Mouse (Mus musculus): ENCODE measurements around the gene Fam13c. TPM values are rescaled to one million over a fixed set of nuclear protein-coding genes. Genes with fewer than 3 reads are reported as not detected.
"Not testable (repeated sequence)": the region's sequence is repeated elsewhere in the genome, so short reads cannot be mapped to it uniquely, and the experiment has no call there.

Gene Fam13c
- polyA plus RNA-seq, 1 experiment from 2014 or later, result 11.9 TPM

GRCm38 (mm10) chr10:70428121-70428662 lies 12.1 kb upstream of the Fam13c start:
- no peak for DNase-seq (ENCODE audit: low spot score)
- H3K9me3 ChIP-seq (ENCODE audit: control insufficient read depth, low read length), result no peaks in the 10 kb centered on the region
- H3K9ac ChIP-seq (ENCODE audit: low read length), result no peak overlapping the region
- H3K27ac ChIP-seq (ENCODE audit: low read depth, low read length), result no peak overlapping the region
- H3K27me3 ChIP-seq (ENCODE audit: control insufficient read depth, insufficient read depth, low read length), result no peaks in the 10 kb centered on the region
- 90% methylated on average over 5 of the region's 5 CpGs for WGBS
- no peak overlapping the region for H3K4me2 ChIP-seq (ENCODE audit: low read depth)
- H3K4me3 ChIP-seq (ENCODE audit: low read depth, low read length), result no peak overlapping the region
- no peaks in the 10 kb centered on the region for H3K36me3 ChIP-seq (ENCODE audit: control insufficient read depth, insufficient read depth, low read length)
- no peaks in the 10 kb centered on the region for H3K4me1 ChIP-seq (ENCODE audit: control insufficient read depth, insufficient read depth, low read length)
- no peak for ATAC-seq (ENCODE audit: insufficient read depth, low FRiP score, low TSS enrichment)

- Histone ChIP-seq H3K27me3 (ENCODE audit: control insufficient read depth, insufficient read depth, low read length) (no peaks in the 10 kb centered on the region), H3K4me3 (ENCODE audit: low read depth, low read length) (no peak overlapping the region), H3K9ac (ENCODE audit: low read length) (no peak overlapping the region), H3K27ac (ENCODE audit: low read depth, low read length) (no peak overlapping the region), H3K4me1 (ENCODE audit: control insufficient read depth, insufficient read depth, low read length) (no peaks in the 10 kb centered on the region), H3K9me3 (ENCODE audit: control insufficient read depth, low read length) (no peaks in the 10 kb centered on the region), H3K36me3 (ENCODE audit: control insufficient read depth, insufficient read depth, low read length) (no peaks in the 10 kb centered on the region), H3K4me2 (ENCODE audit: low read depth) (no peak overlapping the region)
- ATAC-seq (ENCODE audit: insufficient read depth, low FRiP score, low TSS enrichment), result no peak
- DNase-seq (ENCODE audit: low spot score), result no peak
- WGBS, result 95% methylated on average over 9 of the region's 9 CpGs
Measured at GRCm38 (mm10) chr10:70429341-70429740, 10.9 kb upstream of the Fam13c start.

GRCm38 (mm10) chr10:70433334-70433733 lies 6.9 kb upstream of the Fam13c start:
- no peak overlapping the region for H3K4me3 ChIP-seq (ENCODE audit: low read depth, low read length)
- no peaks in the 10 kb centered on the region for H3K4me1 ChIP-seq (ENCODE audit: control insufficient read depth, insufficient read depth, low read length)
- ATAC-seq (ENCODE audit: insufficient read depth, low FRiP score, low TSS enrichment) (no peak), DNase-seq (ENCODE audit: low spot score) (no peak)
- H3K36me3 ChIP-seq (ENCODE audit: control insufficient read depth, insufficient read depth, low read length), result no peaks in the 10 kb centered on the region
- no peaks in the 10 kb centered on the region for H3K27me3 ChIP-seq (ENCODE audit: control insufficient read depth, insufficient read depth, low read length)
- H3K9ac ChIP-seq (ENCODE audit: low read length), result no peak overlapping the region
- H3K9me3 ChIP-seq (ENCODE audit: control insufficient read depth, low read length), result no peaks in the 10 kb centered on the region
- H3K4me2 ChIP-seq (ENCODE audit: low read depth), result no peak overlapping the region
- no peak overlapping the region for H3K27ac ChIP-seq (ENCODE audit: low read depth, low read length)
- WGBS, result 91% methylated on average over 3 of the region's 3 CpGs

- DNase-seq (ENCODE audit: low spot score); H3K27ac ChIP-seq (ENCODE audit: low read depth, low read length); ATAC-seq (ENCODE audit: insufficient read depth, low FRiP score, low TSS enrichment); H3K4me2 ChIP-seq (ENCODE audit: low read depth); H3K9ac ChIP-seq (ENCODE audit: low read length); H3K36me3 ChIP-seq (ENCODE audit: control insufficient read depth, insufficient read depth, low read length); H3K4me1 ChIP-seq (ENCODE audit: control insufficient read depth, insufficient read depth, low read length); H3K27me3 ChIP-seq (ENCODE audit: control insufficient read depth, insufficient read depth, low read length); H3K9me3 ChIP-seq (ENCODE audit: control insufficient read depth, low read length); H3K4me3 ChIP-seq (ENCODE audit: low read depth, low read length): not testable (repeated sequence)
- 86% methylated on average over 5 of the region's 5 CpGs for WGBS
Measured at GRCm38 (mm10) chr10:70433736-70434135, 6.5 kb upstream of the Fam13c start.

GRCm38 (mm10) chr10:70436656-70437055 lies 3.6 kb upstream of the Fam13c start:
- Histone ChIP-seq H3K9ac (ENCODE audit: low read length) (no peak overlapping the region), H3K4me3 (ENCODE audit: low read depth, low read length) (no peak overlapping the region), H3K9me3 (ENCODE audit: control insufficient read depth, low read length) (no peaks in the 10 kb centered on the region), H3K4me1 (ENCODE audit: control insufficient read depth, insufficient read depth, low read length) (peaks cover 8% of the 10 kb centered on the region), H3K27me3 (ENCODE audit: control insufficient read depth, insufficient read depth, low read length) (no peaks in the 10 kb centered on the region), H3K27ac (ENCODE audit: low read depth, low read length) (no peak overlapping the region), H3K36me3 (ENCODE audit: control insufficient read depth, insufficient read depth, low read length) (no peaks in the 10 kb centered on the region), H3K4me2 (ENCODE audit: low read depth) (no peak overlapping the region)
- WGBS, result 88% methylated on average over 4 of the region's 4 CpGs
- ATAC-seq (ENCODE audit: insufficient read depth, low FRiP score, low TSS enrichment), result no peak
- no peak for DNase-seq (ENCODE audit: low spot score)

GRCm38 (mm10) chr10:70437289-70437688 lies 3.0 kb upstream of the Fam13c start:
- no peak for DNase-seq (ENCODE audit: low spot score)
- WGBS, result 86% methylated on average over 5 of the region's 5 CpGs

GRCm38 (mm10) chr10:70440639-70441461 lies 569 bp downstream of the Fam13c start:
- whole genome bisulfite sequencing, result under 1% methylated on average over 44 of the region's 44 CpGs
- Histone ChIP-seq H3K36me3 (ENCODE audit: control insufficient read depth, insufficient read depth, low read length) (no peaks in the 10 kb centered on the region), H3K9me3 (ENCODE audit: control insufficient read depth, low read length) (no peaks in the 10 kb centered on the region), H3K4me3 (ENCODE audit: low read depth, low read length) (peak overlapping the region; percentile 59), H3K4me1 (ENCODE audit: control insufficient read depth, insufficient read depth, low read length) (peaks cover 9% of the 10 kb centered on the region), H3K4me2 (ENCODE audit: low read depth) (peak overlapping the region; percentile 87), H3K27me3 (ENCODE audit: control insufficient read depth, insufficient read depth, low read length) (no peaks in the 10 kb centered on the region), H3K27ac (ENCODE audit: low read depth, low read length) (peak overlapping the region; percentile 90), H3K9ac (ENCODE audit: low read length) (peak overlapping the region; percentile 88)
- peak; percentile 84 for DNase-seq (ENCODE audit: low spot score)
- ATAC-seq (ENCODE audit: insufficient read depth, low FRiP score, low TSS enrichment), result peak; percentile 91

More at GRCm38 (mm10) chr10:70437289-70437688, 3.0 kb upstream of the Fam13c start:
- Histone ChIP-seq H3K27ac (ENCODE audit: low read depth, low read length) (no peak overlapping the region), H3K27me3 (ENCODE audit: control insufficient read depth, insufficient read depth, low read length) (no peaks in the 10 kb centered on the region), H3K4me1 (ENCODE audit: control insufficient read depth, insufficient read depth, low read length) (peaks cover 9% of the 10 kb centered on the region), H3K9me3 (ENCODE audit: control insufficient read depth, low read length) (no peaks in the 10 kb centered on the region), H3K9ac (ENCODE audit: low read length) (no peak overlapping the region), H3K4me2 (ENCODE audit: low read depth) (no peak overlapping the region), H3K4me3 (ENCODE audit: low read depth, low read length) (no peak overlapping the region), H3K36me3 (ENCODE audit: control insufficient read depth, insufficient read depth, low read length) (no peaks in the 10 kb centered on the region)
- no peak for ATAC-seq (ENCODE audit: insufficient read depth, low FRiP score, low TSS enrichment)

- Histone ChIP-seq H3K27me3 (ENCODE audit: control insufficient read depth, insufficient read depth, low read length) (no peaks in the 10 kb centered on the region), H3K4me2 (ENCODE audit: low read depth) (peak overlapping the region; percentile 87), H3K4me3 (ENCODE audit: low read depth, low read length) (no peak overlapping the region), H3K36me3 (ENCODE audit: control insufficient read depth, insufficient read depth, low read length) (no peaks in the 10 kb centered on the region), H3K27ac (ENCODE audit: low read depth, low read length) (no peak overlapping the region), H3K9ac (ENCODE audit: low read length) (no peak overlapping the region), H3K9me3 (ENCODE audit: control insufficient read depth, low read length) (no peaks in the 10 kb centered on the region), H3K4me1 (ENCODE audit: control insufficient read depth, insufficient read depth, low read length) (peaks cover 9% of the 10 kb centered on the region)
- 96% methylated on average over 2 of the region's 2 CpGs for WGBS
- ATAC-seq (ENCODE audit: insufficient read depth, low FRiP score, low TSS enrichment), result no peak
- DNase-seq (ENCODE audit: low spot score), result no peak
Measured at GRCm38 (mm10) chr10:70442156-70442555, 1.9 kb downstream of the Fam13c start.

- H3K4me1 ChIP-seq (ENCODE audit: control insufficient read depth, insufficient read depth, low read length), result peaks cover 9% of the 10 kb centered on the region
- no peak overlapping the region for H3K27ac ChIP-seq (ENCODE audit: low read depth, low read length)
- no peak overlapping the region for H3K9ac ChIP-seq (ENCODE audit: low read length)
Measured at GRCm38 (mm10) chr10:70442623-70443022, 2.3 kb downstream of the Fam13c start.

More at GRCm38 (mm10) chr10:70442623-70443022, 2.3 kb downstream of the Fam13c start:
- Histone ChIP-seq H3K4me2 (ENCODE audit: low read depth) (no peak overlapping the region), H3K36me3 (ENCODE audit: control insufficient read depth, insufficient read depth, low read length) (no peaks in the 10 kb centered on the region), H3K9me3 (ENCODE audit: control insufficient read depth, low read length) (no peaks in the 10 kb centered on the region), H3K4me3 (ENCODE audit: low read depth, low read length) (no peak overlapping the region), H3K27me3 (ENCODE audit: control insufficient read depth, insufficient read depth, low read length) (no peaks in the 10 kb centered on the region)
- ATAC-seq (ENCODE audit: insufficient read depth, low FRiP score, low TSS enrichment), result no peak
- DNase-seq (ENCODE audit: low spot score), result no peak
- 77% methylated on average over 5 of the region's 5 CpGs for WGBS

Measured in neural tube, embryonic 11.5 days (tissue).